Mouse (Mus musculus) small intestine, adult 2 months (tissue): Measurements from ENCODE around the gene Rusc2.

ENCODE experiments used
- CTCF ChIP-seq: fragments of 200-500 bp; IDR thresholded peaks from 2 replicates; pipeline ENCODE4 v1.5.1; 2012; ENCODE audit warnings: low read depth, mild to moderate bottlenecking, control low read depth, inconsistent platforms, low read length, moderate library complexity, mixed read lengths; ENCODE audit not compliant: insufficient replicate concordance, insufficient read length; ENCODE audit errors: extremely low read depth
- POLR2A ChIP-seq: fragments of 200-500 bp; IDR thresholded peaks from 2 replicates; pipeline ENCODE4 v1.6.1; 2012; ENCODE audit warnings: low read depth, mild to moderate bottlenecking, control low read depth, inconsistent platforms, low read length, moderate library complexity

DNA sequence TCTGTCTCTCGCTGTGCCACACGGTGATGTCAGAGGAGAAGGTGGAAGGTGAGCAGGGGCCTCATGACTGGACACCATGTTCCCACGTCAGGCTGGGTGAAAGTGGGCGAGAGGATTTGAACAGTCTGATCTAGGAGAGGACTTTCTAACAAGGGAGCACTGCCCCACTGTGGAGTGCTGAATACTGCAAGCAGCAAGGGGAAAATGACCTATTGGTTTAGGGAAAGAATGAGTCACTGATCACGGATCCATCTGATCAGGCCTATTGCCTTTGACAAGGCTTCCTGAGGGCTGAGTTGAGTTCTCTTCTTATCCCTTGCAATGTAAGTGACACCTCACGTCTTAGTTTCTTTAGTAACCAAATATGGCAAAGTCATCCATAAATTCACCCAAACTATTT lies 28.1 kb upstream of the Rusc2 start:
- TF ChIP-seq CTCF (no peak), POLR2A (no peak)
